Mouse (Mus musculus) brain, embryonic 14.5 days (tissue): ENCODE data around the gene Gm15448.
"Not testable (repeated sequence)": the region's sequence is repeated elsewhere in the genome, so short reads cannot be mapped to it uniquely, and the experiment has no call there.

Experiments
- CTCF ChIP-seq: fragments of 200-500 bp; IDR thresholded peaks from 2 replicates; pipeline ENCODE4 v1.5.1; 2012; ENCODE audit warnings: inconsistent platforms, mild to moderate bottlenecking, moderate library complexity, borderline replicate concordance; ENCODE audit not compliant: insufficient read depth, insufficient read length; ENCODE audit errors: extremely low read depth
- POLR2A ChIP-seq: fragments of 200-500 bp; IDR thresholded peaks from 2 replicates; pipeline ENCODE4 v1.6.1; 2012; ENCODE audit warnings: mild to moderate bottlenecking, inconsistent platforms, borderline replicate concordance; ENCODE audit not compliant: poor library complexity, insufficient read depth, insufficient read length, severe bottlenecking; ENCODE audit errors: extremely low read depth

DNA sequence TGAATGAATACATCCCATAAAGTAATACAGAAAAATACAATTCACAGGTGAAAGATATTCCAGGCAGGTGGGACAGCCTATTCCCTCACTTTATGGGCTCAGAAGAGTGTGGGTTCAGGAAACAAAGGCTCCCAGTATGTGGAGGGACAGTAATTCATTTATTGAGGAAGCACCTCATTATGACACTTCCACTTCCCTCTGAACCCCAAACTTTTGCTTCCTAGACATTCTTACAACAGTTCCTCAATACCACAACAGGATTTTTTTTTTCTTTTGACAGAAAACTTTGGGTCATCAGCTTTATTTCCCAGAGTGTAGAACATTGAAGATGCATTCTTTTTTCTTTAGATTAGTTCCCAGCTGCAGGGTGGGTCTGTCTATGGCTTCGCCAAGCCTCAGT is 12.4 kb upstream of the Gm15448 start:
- not testable (repeated sequence) for TF ChIP-seq CTCF, POLR2A
